Mouse (Mus musculus): Measurements from ENCODE around the gene Prss8.
"Not testable (repeated sequence)": the region's sequence is repeated elsewhere in the genome, so short reads cannot be mapped to it uniquely, and the experiment has no call there.

Prss8 gene

GRCm38 (mm10) chr7:127895891-127896290 is 34.0 kb downstream of the Prss8 start:
- not testable (repeated sequence) for DNase-seq (ENCODE audit: low spot score in 2 of 2)

GRCm38 (mm10) chr7:127895442-127895841 is 34.5 kb downstream of the Prss8 start, which contains the start of the genes Gm21974 and Vkorc1:
TSS of gene Gm21974 (minus strand) at chr7:127895454.
TSS of gene Vkorc1 (minus strand) at chr7:127895617.
- peak; percentile 93 for DNase-seq (ENCODE audit: low spot score in 2 of 2)

GRCm38 (mm10) chr7:127894480-127894879 is 35.4 kb downstream of the Prss8 start:
- no peak for DNase-seq (ENCODE audit: low spot score in 2 of 2)

GRCm38 (mm10) chr7:127890798-127891197 is 39.1 kb downstream of the Prss8 start, which contains the start of gene Prss53:
TSS of gene Prss53 (minus strand) at chr7:127890970.
- no peak for DNase-seq (ENCODE audit: low spot score in 2 of 2)

GRCm38 (mm10) chr7:127888821-127889220 is 41.1 kb downstream of the Prss8 start:
- no peak for DNase-seq (ENCODE audit: low spot score in 2 of 2)

GRCm38 (mm10) chr7:127887781-127888180 is 42.1 kb downstream of the Prss8 start:
- DNase-seq (ENCODE audit: low spot score in 2 of 2): no peak

GRCm38 (mm10) chr7:127887191-127887590 is 42.7 kb downstream of the Prss8 start:
- DNase-seq (ENCODE audit: low spot score in 2 of 2): no peak

GRCm38 (mm10) chr7:127886551-127886950 is 43.4 kb downstream of the Prss8 start:
- no peak for DNase-seq (ENCODE audit: low spot score in 2 of 2)

- DNase-seq (ENCODE audit: low spot score in 2 of 2): no peak
These were observed 44.0 kb downstream of the Prss8 start for GRCm38 (mm10) chr7:127885951-127886350.

GRCm38 (mm10) chr7:127880431-127880830 is 49.5 kb downstream of the Prss8 start:
- DNase-seq (ENCODE audit: low spot score in 2 of 2): no peak

- no peak for DNase-seq (ENCODE audit: low spot score in 2 of 2)
These were observed 50.6 kb downstream of the Prss8 start for GRCm38 (mm10) chr7:127879301-127879700.

- peak; percentile 85 to 86 for DNase-seq (ENCODE audit: low spot score in 2 of 2)
These were observed 53.2 kb downstream of the Prss8 start, which contains the start of gene Zfp668 for GRCm38 (mm10) chr7:127876467-127877348. TSS of gene Zfp668 (minus strand) at chr7:127876828.

GRCm38 (mm10) chr7:127876041-127876466 is 53.9 kb downstream of the Prss8 start, which contains the start of gene Zfp646:
TSS of gene Zfp646 (plus strand) at chr7:127876221.
- peak; percentile 46 to 51 for DNase-seq (ENCODE audit: low spot score in 2 of 2)

All from frontal cortex, postnatal 14 days (tissue).